Mouse (Mus musculus): ENCODE measurements around the gene Prkg1. TPM values are rescaled to one million over a fixed set of nuclear protein-coding genes. Genes with fewer than 3 reads are reported as not detected.
A peak's percentile ranks its signal among the peaks of the same experiment; 100 is the strongest.
"Not testable (repeated sequence)": the region's sequence is repeated elsewhere in the genome, so short reads cannot be mapped to it uniquely, and the experiment has no call there.

The Prkg1 gene
- polyA plus RNA-seq, 1 experiment from 2014 or later, result 3.2 TPM

GRCm38 (mm10) chr19:31361161-31361560, 403.7 kb downstream of the Prkg1 start:
- Histone ChIP-seq H3K27me3 (ENCODE audit: low read depth, poor library complexity, severe bottlenecking) (no peaks in the 10 kb centered on the region), H3K4me1 (no peaks in the 10 kb centered on the region), H3K27ac (replicated peaks) (no peak overlapping the region), H3K4me3 (no peak overlapping the region), H3K9me3 (replicated peaks) (no peaks in the 10 kb centered on the region), H3K36me3 (no peaks in the 10 kb centered on the region)
- no peak for DNase-seq (ENCODE audit: low spot score)
- WGBS, result 67% methylated on average over 3 of the region's 3 CpGs

DNA sequence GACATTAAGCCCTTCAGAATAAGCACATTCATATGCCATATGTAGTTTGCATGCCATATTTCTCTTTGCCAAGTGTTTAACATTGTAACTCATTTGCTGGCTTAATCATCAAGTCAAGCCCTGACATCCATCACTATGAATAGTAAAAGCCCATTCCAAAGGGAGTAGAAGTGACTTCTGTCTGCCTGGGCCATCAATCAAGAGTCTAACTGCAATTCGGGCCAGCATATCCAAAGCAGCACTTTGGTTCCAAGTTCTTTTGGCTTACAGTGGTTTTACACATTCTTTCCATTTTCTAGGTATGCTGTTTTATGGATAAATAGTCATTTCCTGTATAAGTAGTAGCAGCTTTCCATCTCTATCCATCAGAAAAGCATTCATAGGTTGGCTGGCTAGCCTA, 409.9 kb downstream of the Prkg1 start:
- no peak for DNase-seq (ENCODE audit: low spot score)
- 91% methylated on average over 1 of the region's 1 CpGs for WGBS
- Histone ChIP-seq H3K27ac (replicated peaks) (no peak overlapping the region), H3K4me3 (no peak overlapping the region), H3K27me3 (ENCODE audit: low read depth, poor library complexity, severe bottlenecking) (no peaks in the 10 kb centered on the region), H3K36me3 (no peaks in the 10 kb centered on the region), H3K9me3 (replicated peaks) (no peaks in the 10 kb centered on the region), H3K4me1 (peaks cover 4% of the 10 kb centered on the region; the same call in 1 of the 2 replicates)

- H3K27me3 ChIP-seq (ENCODE audit: low read depth, poor library complexity, severe bottlenecking); H3K4me3 ChIP-seq; H3K36me3 ChIP-seq; H3K27ac ChIP-seq (replicated peaks); H3K9me3 ChIP-seq (replicated peaks); H3K4me1 ChIP-seq; DNase-seq (ENCODE audit: low spot score): not testable (repeated sequence)
Observed at GRCm38 (mm10) chr19:31352784-31353183, 412.0 kb downstream of the Prkg1 start.

DNA sequence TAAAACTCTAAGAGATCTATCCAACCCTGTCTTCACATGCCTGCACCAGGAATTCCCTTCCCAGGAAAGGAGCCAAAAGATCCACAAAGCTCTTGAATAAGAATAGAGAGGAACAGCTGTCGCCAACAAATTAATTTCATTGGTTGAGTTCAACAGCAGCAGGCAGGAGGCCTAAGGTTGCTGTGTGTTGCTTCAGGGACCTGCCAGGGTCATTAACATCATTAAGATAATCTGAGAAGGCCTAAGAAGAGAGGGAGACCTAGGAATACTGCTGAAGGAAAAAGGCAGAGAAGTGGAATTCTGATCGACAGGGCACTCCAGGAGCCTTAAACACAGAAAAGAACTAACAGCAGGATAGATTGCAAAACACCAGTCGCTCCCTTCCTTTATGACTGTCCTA, 413.0 kb downstream of the Prkg1 start:
- H3K4me1 ChIP-seq, result peaks cover 4% of the 10 kb centered on the region; the same call in 1 of the 2 replicates
- H3K9me3 ChIP-seq (replicated peaks), result no peaks in the 10 kb centered on the region
- no peaks in the 10 kb centered on the region for H3K36me3 ChIP-seq
- H3K27ac ChIP-seq (replicated peaks), result no peak overlapping the region
- DNase-seq (ENCODE audit: low spot score), result no peak
- H3K4me3 ChIP-seq, result no peak overlapping the region
- 33% methylated on average over 3 of the region's 3 CpGs for whole genome bisulfite sequencing
- H3K27me3 ChIP-seq (ENCODE audit: low read depth, poor library complexity, severe bottlenecking), result no peaks in the 10 kb centered on the region

GRCm38 (mm10) chr19:31342150-31342549, 422.7 kb downstream of the Prkg1 start:
- no peak overlapping the region for H3K27ac ChIP-seq (replicated peaks)
- no peaks in the 10 kb centered on the region for H3K36me3 ChIP-seq
- WGBS, result 39% methylated on average over 4 of the region's 4 CpGs
- DNase-seq (ENCODE audit: low spot score), result peak; percentile 37
- H3K4me1 ChIP-seq, result no peaks in the 10 kb centered on the region
- no peak overlapping the region for H3K4me3 ChIP-seq
- no peaks in the 10 kb centered on the region for H3K27me3 ChIP-seq (ENCODE audit: low read depth, poor library complexity, severe bottlenecking)
- no peaks in the 10 kb centered on the region for H3K9me3 ChIP-seq (replicated peaks)

- no peak for DNase-seq (ENCODE audit: low spot score)
- H3K27ac ChIP-seq (replicated peaks), result no peak overlapping the region
- H3K4me3 ChIP-seq, result no peak overlapping the region
- no peaks in the 10 kb centered on the region for H3K27me3 ChIP-seq (ENCODE audit: low read depth, poor library complexity, severe bottlenecking)
- no peaks in the 10 kb centered on the region for H3K9me3 ChIP-seq (replicated peaks)
- H3K4me1 ChIP-seq, result no peaks in the 10 kb centered on the region
- WGBS, result 92% methylated on average over 1 of the region's 1 CpGs
- H3K36me3 ChIP-seq, result no peaks in the 10 kb centered on the region
Observed at GRCm38 (mm10) chr19:31340898-31341297, 423.9 kb downstream of the Prkg1 start.

DNA sequence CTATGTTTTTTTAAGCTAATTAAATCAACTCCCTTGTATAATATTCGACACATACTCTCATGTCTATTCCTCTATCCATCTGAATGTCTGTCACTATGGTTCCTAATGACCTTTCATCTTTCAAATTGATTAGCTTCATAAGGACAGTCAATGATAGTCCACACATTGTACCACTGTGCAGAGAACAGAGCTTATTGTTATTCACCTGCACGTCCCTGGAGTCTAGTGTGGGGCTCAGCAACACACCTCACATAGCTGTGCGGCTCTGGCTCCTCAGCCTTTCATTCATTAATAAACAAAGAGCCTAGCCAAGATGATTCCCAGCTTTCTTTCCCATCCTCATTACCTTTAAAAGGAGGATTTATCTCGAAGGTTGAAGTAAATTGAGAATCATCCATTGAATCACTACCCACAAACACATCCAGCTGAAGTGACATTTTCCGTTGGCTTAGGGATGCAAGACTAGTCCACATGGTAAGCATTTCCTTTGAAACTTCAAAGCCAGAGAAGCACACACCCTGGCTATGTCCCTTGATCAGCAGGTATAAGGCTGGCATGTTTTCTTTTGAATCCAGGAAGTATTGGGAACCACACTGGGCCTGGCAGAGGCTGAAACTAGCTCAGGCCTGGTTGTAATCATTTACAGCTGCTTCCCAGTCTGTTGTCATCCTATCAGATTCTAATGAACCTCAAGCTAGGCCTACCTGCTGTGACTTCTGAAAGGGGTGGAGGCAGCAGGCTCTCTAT, 426.3 kb downstream of the Prkg1 start:
- Histone ChIP-seq H3K27ac (replicated peaks) (no peak overlapping the region), H3K36me3 (no peaks in the 10 kb centered on the region), H3K9me3 (replicated peaks) (no peaks in the 10 kb centered on the region), H3K27me3 (ENCODE audit: low read depth, poor library complexity, severe bottlenecking) (no peaks in the 10 kb centered on the region), H3K4me3 (no peak overlapping the region), H3K4me1 (no peaks in the 10 kb centered on the region)
- WGBS, result 69% methylated on average over 5 of the region's 5 CpGs
- no peak for DNase-seq (ENCODE audit: low spot score)

DNA sequence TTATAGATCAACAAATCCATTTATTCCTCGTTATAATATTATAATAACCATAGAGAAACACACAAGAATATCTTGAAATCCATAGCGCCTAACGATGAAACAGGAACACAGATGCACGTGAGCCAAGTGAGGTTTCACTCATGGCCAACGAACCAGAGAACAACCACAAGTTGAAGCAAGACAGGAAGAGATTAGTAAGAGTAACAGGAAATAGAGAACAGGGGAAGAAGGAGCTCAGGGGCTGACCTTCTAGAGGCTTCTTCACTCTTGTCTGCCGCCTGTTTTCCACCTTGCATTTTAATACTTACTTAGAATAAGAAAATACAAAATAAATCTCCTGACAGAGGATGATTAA, 427.0 kb downstream of the Prkg1 start:
- no peak for DNase-seq (ENCODE audit: low spot score)
- no peak overlapping the region for H3K4me3 ChIP-seq
- no peaks in the 10 kb centered on the region for H3K4me1 ChIP-seq
- H3K27me3 ChIP-seq (ENCODE audit: low read depth, poor library complexity, severe bottlenecking), result no peaks in the 10 kb centered on the region
- no peaks in the 10 kb centered on the region for H3K36me3 ChIP-seq
- no peak overlapping the region for H3K27ac ChIP-seq (replicated peaks)
- H3K9me3 ChIP-seq (replicated peaks), result no peaks in the 10 kb centered on the region
- WGBS, result 80% methylated on average over 6 of the region's 6 CpGs

DNA sequence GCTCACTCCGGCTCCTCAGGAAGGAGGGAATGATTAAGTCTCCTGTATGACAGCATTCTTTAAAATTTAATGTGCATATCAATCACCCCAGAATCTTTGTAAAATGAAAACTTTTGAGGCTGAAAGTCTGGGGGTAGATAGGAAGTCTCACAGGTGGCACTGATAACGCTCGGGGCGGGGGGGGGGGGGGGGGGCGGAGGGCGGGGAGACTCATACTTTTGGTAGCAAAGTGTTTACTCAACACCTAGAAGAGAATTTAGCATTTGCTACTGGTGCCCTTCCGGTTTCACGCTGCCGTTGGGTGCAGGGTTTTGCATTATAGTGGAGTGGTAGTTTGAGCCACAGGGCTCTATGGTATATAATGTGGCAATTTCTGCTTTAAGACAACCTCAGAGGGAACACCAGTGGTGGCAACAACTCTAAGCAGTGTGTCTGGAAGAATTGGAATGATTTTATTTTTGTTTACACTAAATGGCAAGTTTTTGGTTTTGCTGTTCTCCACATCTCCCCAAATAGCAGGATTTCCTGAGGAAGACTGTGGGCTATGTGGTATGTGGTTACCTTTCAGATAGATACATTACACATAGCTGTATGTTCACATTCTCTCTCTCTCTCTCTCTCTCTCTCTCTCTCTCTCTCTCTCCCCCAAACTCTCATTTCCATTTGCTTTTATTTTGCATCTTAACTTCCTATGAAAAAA, 427.5 kb downstream of the Prkg1 start:
- 80% methylated on average over 9 of the region's 9 CpGs for WGBS

DNA sequence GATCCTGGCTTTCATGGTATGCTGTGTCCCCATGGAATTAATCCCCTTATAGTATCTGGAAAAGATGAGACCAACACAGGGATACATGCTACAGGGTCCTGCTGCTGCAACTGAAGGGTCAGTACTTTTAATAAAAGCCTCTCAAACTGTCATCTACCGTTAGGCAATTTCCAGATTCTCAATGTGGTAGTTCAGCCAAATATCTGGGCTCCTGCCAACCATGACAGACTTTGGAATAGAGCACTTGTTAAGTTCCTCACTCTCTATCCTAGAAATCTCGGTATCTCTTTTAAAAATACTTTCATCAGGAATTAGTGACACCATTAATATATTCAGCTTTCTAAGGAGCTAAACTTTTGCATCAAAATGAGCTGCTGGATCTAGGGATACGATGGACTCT, 428.5 kb downstream of the Prkg1 start:
- H3K4me3 ChIP-seq, result no peak overlapping the region
- H3K27me3 ChIP-seq (ENCODE audit: low read depth, poor library complexity, severe bottlenecking), result no peaks in the 10 kb centered on the region
- no peaks in the 10 kb centered on the region for H3K4me1 ChIP-seq
- 76% methylated on average over 3 of the region's 3 CpGs for WGBS
- H3K36me3 ChIP-seq, result no peaks in the 10 kb centered on the region
- H3K27ac ChIP-seq (replicated peaks), result no peak overlapping the region
- no peak for DNase-seq (ENCODE audit: low spot score)
- H3K9me3 ChIP-seq (replicated peaks), result no peaks in the 10 kb centered on the region

More for the DNA sequence above, 427.5 kb downstream of the Prkg1 start:
- Histone ChIP-seq H3K36me3 (no peaks in the 10 kb centered on the region), H3K4me3 (no peak overlapping the region), H3K9me3 (replicated peaks) (no peaks in the 10 kb centered on the region), H3K27ac (replicated peaks) (no peak overlapping the region), H3K4me1 (no peaks in the 10 kb centered on the region), H3K27me3 (ENCODE audit: low read depth, poor library complexity, severe bottlenecking) (no peaks in the 10 kb centered on the region)
- no peak for DNase-seq (ENCODE audit: low spot score)

- no peak for DNase-seq (ENCODE audit: low spot score)
- H3K27me3 ChIP-seq (ENCODE audit: low read depth, poor library complexity, severe bottlenecking), result no peaks in the 10 kb centered on the region
- no peak overlapping the region for H3K4me3 ChIP-seq
- no peaks in the 10 kb centered on the region for H3K9me3 ChIP-seq (replicated peaks)
- no peaks in the 10 kb centered on the region for H3K4me1 ChIP-seq
- WGBS, result 71% methylated on average over 5 of the region's 5 CpGs
- H3K27ac ChIP-seq (replicated peaks), result no peak overlapping the region
- H3K36me3 ChIP-seq, result no peaks in the 10 kb centered on the region
Observed at GRCm38 (mm10) chr19:31329893-31330292, 434.9 kb downstream of the Prkg1 start.

DNA sequence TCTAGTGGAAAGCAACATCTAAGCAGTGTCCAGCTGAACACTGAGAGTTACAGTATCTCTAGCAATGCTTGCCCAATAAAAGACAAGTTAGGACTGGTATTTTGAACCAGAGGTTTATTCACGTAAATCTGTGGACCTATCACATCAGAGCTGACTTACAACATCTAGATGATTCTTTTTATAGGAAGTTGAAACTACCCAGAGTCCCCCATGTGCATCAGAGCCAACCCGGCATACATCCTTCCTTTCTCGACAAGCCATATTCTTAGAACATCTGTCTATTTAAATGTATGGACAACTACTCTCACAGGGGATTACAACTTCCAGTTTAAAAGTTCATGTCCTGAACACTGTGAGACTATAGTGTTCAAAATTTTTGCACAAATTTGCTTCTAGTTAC, 460.1 kb downstream of the Prkg1 start:
- 92% methylated on average over 3 of the region's 3 CpGs for WGBS
- no peak for DNase-seq (ENCODE audit: low spot score)
- Histone ChIP-seq H3K4me3 (no peak overlapping the region), H3K27me3 (ENCODE audit: low read depth, poor library complexity, severe bottlenecking) (no peaks in the 10 kb centered on the region), H3K36me3 (no peaks in the 10 kb centered on the region), H3K4me1 (no peaks in the 10 kb centered on the region), H3K9me3 (replicated peaks) (no peaks in the 10 kb centered on the region), H3K27ac (replicated peaks) (no peak overlapping the region)

- H3K4me1 ChIP-seq, result no peaks in the 10 kb centered on the region
- no peak overlapping the region for H3K4me3 ChIP-seq
- H3K9me3 ChIP-seq (replicated peaks), result no peaks in the 10 kb centered on the region
- no peaks in the 10 kb centered on the region for H3K36me3 ChIP-seq
- no peak overlapping the region for H3K27ac ChIP-seq (replicated peaks)
- no peaks in the 10 kb centered on the region for H3K27me3 ChIP-seq (ENCODE audit: low read depth, poor library complexity, severe bottlenecking)
- DNase-seq (ENCODE audit: low spot score), result no peak
- 79% methylated on average over 2 of the region's 2 CpGs for WGBS
Observed at GRCm38 (mm10) chr19:31291231-31291630, 473.6 kb downstream of the Prkg1 start.

All from midbrain, embryonic 10.5 days (tissue).